Mouse (Mus musculus) hindbrain, embryonic 10.5 days (tissue): ENCODE data around the gene Zbtb41. TPM values are rescaled to one million over a fixed set of nuclear protein-coding genes. Genes with fewer than 3 reads are reported as not detected.
A peak's percentile ranks its signal among the peaks of the same experiment; 100 is the strongest.
"Not testable (repeated sequence)": the region's sequence is repeated elsewhere in the genome, so short reads cannot be mapped to it uniquely, and the experiment has no call there.

Experiments used
- DNase-seq: peaks from one replicate; pipeline ENCODE4 v3.0.0-alpha.2; 2017; ENCODE audit warnings: low spot score
- H3K27ac ChIP-seq: fragments of 300-500 bp; sonication (generic); 2 replicates; pipeline ENCODE4 v1.5.1; 2016; ENCODE audit warnings: mild to moderate bottlenecking, moderate library complexity
- H3K27me3 ChIP-seq: fragments of 300-500 bp; sonication (generic); 2 replicates; pipeline ENCODE4 v1.6.1; 2016; ENCODE audit warnings: mild to moderate bottlenecking; ENCODE audit not compliant: poor library complexity, insufficient read depth, severe bottlenecking
- H3K36me3 ChIP-seq: fragments of 300-500 bp; sonication (generic); 2 replicates; pipeline ENCODE4 v1.6.1; 2016; ENCODE audit warnings: mild to moderate bottlenecking, moderate library complexity
- H3K4me1 ChIP-seq: fragments of 300-500 bp; sonication (generic); replicated peaks from 2 replicates; pipeline ENCODE4 v1.6.1; 2016; ENCODE audit warnings: mild to moderate bottlenecking
- H3K4me3 ChIP-seq: fragments of 300-500 bp; sonication (generic); 2 replicates; pipeline ENCODE4 v1.5.1; 2016; ENCODE audit warnings: mild to moderate bottlenecking, moderate library complexity
- H3K9me3 ChIP-seq: fragments of 300-500 bp; sonication (generic); 2 replicates; pipeline ENCODE4 v1.6.1; 2016; ENCODE audit warnings: mild to moderate bottlenecking, moderate library complexity
- WGBS: fragments of 180-500 bp; shearing (Covaris S2); methylation state at CpG from one replicate; pipeline ENCODE4 v1.1.7; 2016; 5-methylcytosine and 5-hydroxymethylcytosine counted together
- polyA plus RNA-seq: library from polyadenylated mRNA; unstranded; fragments of >200 nt; fragmentation: Nextera tagmentation; extraction: Ambion mirVana; gene quantifications from 2 replicates; pipeline ENCODE4 v1.2.1, GENCODE M21; 2016

Zbtb41 gene
- polyA plus RNA-seq, 1 experiment from 2014 or later, result 9.0 TPM

DNA sequence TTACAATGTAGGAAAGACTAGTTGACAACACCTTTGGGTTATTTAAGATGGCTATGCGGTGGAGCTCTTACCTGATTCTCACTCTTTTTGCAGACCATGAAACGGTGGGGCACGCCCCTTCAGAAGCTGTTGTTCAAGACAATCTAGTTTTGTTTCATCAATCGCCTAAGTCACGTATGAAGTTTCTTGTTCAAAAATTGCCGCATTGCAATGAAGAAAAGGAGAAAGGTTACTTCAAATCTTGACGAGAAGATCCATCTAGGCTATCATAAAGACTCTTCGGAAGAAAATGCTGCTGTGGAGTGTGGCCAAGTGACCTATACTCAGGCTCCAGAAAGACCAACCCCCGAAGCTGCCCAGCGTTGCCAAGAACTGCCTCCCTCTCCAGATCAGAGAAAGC, 853 bp downstream of the Zbtb41 start:
- Histone ChIP-seq H3K9me3 (no peaks in the 10 kb centered on the region), H3K4me1 (peaks cover 48% of the 10 kb centered on the region), H3K4me3 (peak overlapping the region; percentile 85), H3K27me3 (no peaks in the 10 kb centered on the region), H3K36me3 (peaks cover 15% of the 10 kb centered on the region), H3K27ac (peak overlapping the region; percentile 98)
- 40% methylated on average over 10 of the region's 10 CpGs for WGBS
- no peak for DNase-seq

DNA sequence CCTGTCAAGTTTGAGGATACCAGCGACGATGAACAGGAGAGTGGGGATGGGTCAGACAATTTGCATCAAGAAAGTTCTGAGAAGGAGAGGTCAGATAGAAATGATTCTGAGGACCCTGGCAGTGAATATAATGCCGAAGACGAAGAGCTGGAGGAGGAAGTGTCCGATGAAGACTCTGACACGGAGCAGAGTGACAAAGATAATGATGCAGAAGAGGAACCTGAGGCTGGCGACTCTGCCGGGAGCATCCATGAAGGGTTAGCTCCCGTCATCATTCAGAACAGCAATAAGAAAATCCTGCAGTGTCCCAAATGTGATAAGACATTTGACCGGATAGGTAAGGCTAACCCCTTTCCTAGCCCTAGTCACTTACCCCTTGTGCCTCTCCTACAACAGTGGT, 1.8 kb downstream of the Zbtb41 start:
- Histone ChIP-seq H3K27me3 (no peaks in the 10 kb centered on the region), H3K4me1 (peaks cover 48% of the 10 kb centered on the region), H3K27ac (no peak overlapping the region), H3K9me3 (no peaks in the 10 kb centered on the region), H3K36me3 (peaks cover 18% of the 10 kb centered on the region), H3K4me3 (peak overlapping the region; percentile 85)
- DNase-seq, result no peak
- 64% methylated on average over 10 of the region's 10 CpGs for WGBS

DNA sequence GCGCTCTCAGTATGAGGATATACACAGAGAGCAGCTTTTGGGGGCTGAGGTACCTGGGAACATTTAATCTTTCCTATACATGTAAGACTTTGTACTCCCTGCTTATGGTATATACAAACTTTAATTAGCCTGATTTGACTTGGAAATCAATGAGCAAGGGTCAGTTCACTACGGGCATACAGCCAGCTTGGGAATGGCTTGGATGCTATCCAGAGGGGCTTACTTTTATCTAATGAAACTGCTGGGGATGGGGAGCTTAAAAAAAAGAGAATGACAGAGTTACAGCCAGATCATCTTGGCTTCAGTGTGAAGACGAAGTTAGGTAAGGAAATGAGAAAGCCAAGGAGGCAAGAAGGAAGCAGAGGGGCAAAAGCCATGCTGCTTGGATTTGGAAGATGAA, 2.9 kb downstream of the Zbtb41 start:
- Histone ChIP-seq H3K4me3 (peak overlapping the region; percentile 85), H3K27me3 (no peaks in the 10 kb centered on the region), H3K36me3 (peaks cover 28% of the 10 kb centered on the region), H3K9me3 (no peaks in the 10 kb centered on the region), H3K27ac (0 out of 2 replicates have a peak overlapping the region, but pooled peaks have one; percentile 5), H3K4me1 (peaks cover 48% of the 10 kb centered on the region)
- no peak for DNase-seq
- WGBS, result 53% methylated on average over 3 of the region's 3 CpGs

DNA sequence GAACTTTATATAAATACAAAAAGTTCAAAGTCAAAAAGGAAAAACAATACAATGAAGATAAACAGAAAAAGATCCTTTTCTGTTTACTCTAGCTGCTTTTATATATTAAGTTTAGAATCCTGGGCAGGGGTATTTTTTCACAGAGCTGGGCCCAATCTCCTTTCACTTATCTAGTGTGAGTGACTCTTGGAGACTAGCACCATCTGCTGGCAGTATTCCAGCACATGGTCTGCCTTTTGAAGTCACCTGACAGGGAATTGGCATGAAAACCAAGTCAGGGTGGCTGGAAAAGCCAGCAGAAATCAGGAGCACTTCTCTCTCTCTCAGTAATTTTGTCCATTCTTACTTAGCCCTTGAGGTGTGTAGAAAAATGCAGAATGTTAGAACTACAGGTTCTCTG, 16.3 kb downstream of the Zbtb41 start:
- H3K36me3 ChIP-seq, result peaks cover 96% of the 10 kb centered on the region
- no peaks in the 10 kb centered on the region for H3K4me1 ChIP-seq
- DNase-seq, result no peak
- H3K9me3 ChIP-seq, result no peaks in the 10 kb centered on the region
- no peak overlapping the region for H3K4me3 ChIP-seq
- H3K27me3 ChIP-seq, result no peaks in the 10 kb centered on the region
- H3K27ac ChIP-seq, result no peak overlapping the region

DNA sequence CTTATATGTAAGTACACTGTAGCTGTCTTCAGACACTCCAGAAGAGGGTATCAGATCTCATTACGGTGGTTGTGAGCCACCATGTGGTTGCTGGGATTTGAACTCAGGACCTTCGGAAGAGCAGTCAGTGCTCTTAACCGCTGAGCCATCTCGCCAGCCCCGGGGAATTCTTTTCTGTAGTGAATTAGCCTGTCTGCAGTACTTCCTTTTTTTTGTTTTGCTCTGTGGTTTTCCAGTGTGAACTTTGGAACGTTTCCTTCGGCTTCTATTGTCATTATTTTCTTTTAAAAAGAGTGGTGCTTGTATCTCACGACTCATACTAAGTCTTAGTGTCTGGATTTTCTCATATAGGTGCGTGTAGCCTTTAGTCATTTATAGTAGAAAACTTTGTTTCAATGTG, 21.0 kb downstream of the Zbtb41 start:
- H3K27me3 ChIP-seq, DNase-seq, H3K9me3 ChIP-seq, H3K4me1 ChIP-seq, H3K4me3 ChIP-seq, H3K27ac ChIP-seq: not testable (repeated sequence)
- peaks cover 89% of the 10 kb centered on the region for H3K36me3 ChIP-seq
- WGBS, result 92% methylated on average over 9 of the region's 9 CpGs

DNA sequence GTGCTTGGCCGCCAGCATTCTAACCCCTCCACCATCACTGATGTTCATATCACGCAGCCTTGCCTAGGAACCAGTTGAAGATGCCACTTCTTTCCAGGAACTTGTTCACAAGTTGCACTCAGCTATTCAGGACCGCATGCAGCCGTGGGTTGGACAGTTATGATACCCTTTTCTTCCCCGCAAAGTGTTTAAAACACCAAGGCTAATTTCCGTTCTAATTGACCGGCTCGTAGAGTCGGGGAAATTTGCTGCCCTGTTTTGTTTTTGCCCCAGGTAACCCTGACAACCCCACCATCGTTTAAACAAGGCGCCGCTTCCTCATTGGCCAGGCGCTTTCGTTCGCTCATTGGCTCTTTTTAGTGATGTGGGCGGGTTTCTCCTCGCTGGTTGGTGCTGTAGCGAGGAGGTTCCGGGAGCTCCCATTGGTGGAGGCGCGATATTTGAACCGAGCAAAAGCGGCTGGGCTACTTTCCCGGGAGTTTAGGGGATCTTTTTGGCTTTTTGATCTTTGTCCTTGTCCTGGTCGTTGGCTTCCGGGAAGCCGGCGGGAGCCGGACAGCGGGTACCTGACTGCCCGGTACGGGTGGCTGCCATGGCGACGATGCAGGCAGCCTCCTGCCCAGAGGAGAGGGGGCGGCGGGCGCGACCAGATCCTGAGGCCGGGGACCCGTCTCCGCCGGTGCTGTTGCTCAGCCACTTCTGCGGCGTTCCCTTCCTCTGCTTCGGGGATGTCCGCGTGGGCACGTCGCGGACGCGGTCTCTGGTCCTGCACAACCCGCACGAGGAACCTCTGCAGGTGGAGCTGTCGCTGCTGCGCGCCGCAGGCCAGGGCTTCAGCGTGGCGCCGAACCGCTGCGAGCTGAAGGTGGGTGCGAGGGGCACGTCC, 32.5 kb downstream of the Zbtb41 start, which contains the start of gene Aspm:
Gene Aspm (plus strand): TSS at position 433 of the 886 bp plus-strand sequence.
- no peaks in the 10 kb centered on the region for H3K27me3 ChIP-seq
- WGBS, result under 1% methylated on average over 65 of the region's 65 CpGs
- H3K27ac ChIP-seq, result peak within 1 kb of the TSS; percentile 93
- peaks cover 24% of the 10 kb centered on the region for H3K4me1 ChIP-seq
- peak within 1 kb of the TSS; percentile 90 for H3K4me3 ChIP-seq
- peaks cover 25% of the 10 kb centered on the region for H3K36me3 ChIP-seq
- DNase-seq, result peak; percentile 93
- H3K9me3 ChIP-seq, result no peaks in the 10 kb centered on the region

DNA sequence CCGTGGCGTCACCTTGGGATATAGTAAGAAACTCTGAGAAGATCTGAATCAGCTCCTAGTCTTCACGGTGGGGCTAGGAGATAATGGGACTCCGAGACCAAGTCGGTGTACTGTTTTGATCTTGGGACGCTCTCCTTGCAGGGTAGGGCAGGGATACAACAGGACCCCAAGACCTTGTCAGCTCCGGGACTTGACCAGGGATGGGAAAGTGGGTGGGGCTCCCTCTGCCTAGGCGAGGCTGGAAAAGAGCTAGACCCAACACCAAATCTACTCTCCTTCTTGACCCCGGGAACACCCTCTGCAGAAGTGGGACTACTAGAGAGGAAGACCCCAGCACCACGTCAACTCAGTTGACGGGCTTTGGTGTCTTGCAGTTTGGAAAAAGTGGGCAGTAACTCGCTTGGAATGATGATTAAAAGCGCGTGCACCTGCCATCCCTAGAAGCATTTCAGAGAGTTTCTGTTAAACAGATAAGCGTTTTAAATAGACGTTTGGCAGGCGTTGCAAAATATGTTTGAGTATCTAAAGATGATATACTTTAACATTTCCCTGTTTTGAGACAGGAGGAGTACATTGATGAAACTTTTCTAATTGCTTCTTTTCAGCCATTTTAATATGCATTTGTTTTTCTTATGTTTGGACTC, 33.3 kb downstream of the Zbtb41 start:
- WGBS, result 5% methylated on average over 17 of the region's 17 CpGs
- Histone ChIP-seq H3K36me3 (peaks cover 29% of the 10 kb centered on the region), H3K4me1 (peaks cover 30% of the 10 kb centered on the region), H3K4me3 (peak overlapping the region; percentile 90), H3K27me3 (no peaks in the 10 kb centered on the region), H3K9me3 (no peaks in the 10 kb centered on the region), H3K27ac (peak overlapping the region; percentile 93)
- peak; percentile 49 for DNase-seq

DNA sequence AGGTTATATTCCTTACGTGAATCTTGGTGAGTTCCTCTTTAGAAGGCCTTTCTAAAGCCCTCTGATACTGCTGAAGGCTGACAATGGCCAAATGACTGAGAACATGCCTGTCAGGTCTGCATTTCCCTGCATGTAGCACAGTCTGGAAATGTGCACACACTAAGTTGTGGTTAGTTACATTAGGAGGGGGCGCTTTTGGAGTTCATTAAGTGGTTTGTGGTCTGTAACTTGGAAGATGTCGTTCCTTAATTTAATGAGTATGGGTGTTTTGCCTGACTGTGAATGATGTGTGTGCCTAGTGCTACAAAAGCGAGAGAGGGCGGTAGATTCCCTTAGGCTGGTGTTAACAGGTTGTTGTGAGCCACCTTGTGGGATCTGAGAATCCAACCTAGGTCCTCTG, 38.7 kb downstream of the Zbtb41 start:
- 90% methylated on average over 5 of the region's 5 CpGs for WGBS
- Histone ChIP-seq H3K36me3 (peaks cover 80% of the 10 kb centered on the region), H3K27me3 (no peaks in the 10 kb centered on the region), H3K4me1 (peaks cover 28% of the 10 kb centered on the region), H3K9me3 (no peaks in the 10 kb centered on the region), H3K27ac (no peak overlapping the region), H3K4me3 (no peak overlapping the region)
- DNase-seq, result no peak

DNA sequence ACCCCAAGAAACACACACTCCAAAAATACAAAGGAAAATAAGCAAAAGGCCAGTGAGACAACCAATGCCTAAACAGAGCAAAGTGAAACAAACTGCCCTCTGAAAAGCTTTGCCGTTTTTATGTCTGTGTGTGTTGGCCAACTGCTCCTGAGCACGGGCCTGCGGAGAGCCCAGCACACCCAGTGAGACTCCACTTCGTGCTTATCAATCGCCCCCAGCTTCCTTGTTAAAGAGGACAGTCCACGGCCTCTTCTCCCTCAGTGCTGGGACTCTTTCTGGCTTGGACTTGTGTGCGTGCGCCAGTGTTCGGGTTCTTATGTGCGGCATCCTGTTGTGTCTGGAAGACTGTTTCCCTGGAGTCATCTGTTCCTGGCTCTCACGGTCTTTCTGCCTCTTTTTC, 43.8 kb downstream of the Zbtb41 start:
- Histone ChIP-seq H3K27me3 (no peaks in the 10 kb centered on the region), H3K36me3 (peaks cover 92% of the 10 kb centered on the region), H3K9me3 (no peaks in the 10 kb centered on the region), H3K4me3 (no peak overlapping the region), H3K4me1 (peaks cover 2% of the 10 kb centered on the region; the same call in 1 of the 2 replicates), H3K27ac (no peak overlapping the region)
- 90% methylated on average over 11 of the region's 11 CpGs for WGBS
- DNase-seq, result no peak

DNA sequence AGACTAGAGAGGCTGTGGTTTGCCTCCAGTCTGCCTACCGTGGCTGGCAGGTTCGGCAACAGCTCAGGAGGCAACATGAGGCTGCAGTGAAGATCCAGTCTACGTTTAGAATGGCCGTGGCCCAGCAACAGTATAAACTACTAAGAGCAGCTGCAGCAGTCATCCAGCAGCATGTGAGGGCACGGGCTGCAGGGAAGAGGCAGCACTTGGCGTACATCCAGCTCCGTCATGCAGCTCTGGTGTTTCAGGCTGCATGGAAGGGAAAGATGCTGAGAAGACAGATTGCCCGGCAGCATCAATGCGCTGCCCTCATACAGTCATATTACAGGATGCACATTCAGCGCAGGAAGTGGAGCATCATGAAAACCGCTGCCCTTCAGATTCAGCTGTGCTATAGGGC, 56.8 kb downstream of the Zbtb41 start:
- WGBS, result 96% methylated on average over 11 of the region's 11 CpGs

DNA sequence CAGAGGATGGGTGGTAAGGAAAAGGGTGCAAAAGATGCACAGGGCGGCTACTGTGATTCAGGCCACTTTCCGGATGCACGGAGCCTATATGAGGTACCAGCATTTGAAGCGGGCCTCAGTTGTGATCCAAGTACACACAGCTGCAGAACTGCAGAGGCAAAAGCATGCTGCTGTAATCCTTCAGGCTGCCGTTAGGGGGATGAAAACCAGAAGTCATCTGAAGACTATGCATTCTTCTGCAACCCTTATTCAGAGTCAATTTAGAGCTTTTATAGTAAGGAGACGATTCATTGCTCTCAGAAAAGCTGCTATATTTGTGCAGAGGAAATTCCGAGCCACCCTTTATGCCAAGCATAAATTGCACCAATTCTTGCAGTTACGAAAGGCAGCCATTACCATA, 58.2 kb downstream of the Zbtb41 start:
- Histone ChIP-seq H3K36me3 (peaks cover 98% of the 10 kb centered on the region), H3K27ac (no peak overlapping the region), H3K4me3 (no peak overlapping the region), H3K9me3 (no peaks in the 10 kb centered on the region), H3K27me3 (no peaks in the 10 kb centered on the region), H3K4me1 (no peaks in the 10 kb centered on the region)
- no peak for DNase-seq
- WGBS, result 96% methylated on average over 8 of the region's 8 CpGs

More for the DNA sequence above, 56.8 kb downstream of the Zbtb41 start:
- Histone ChIP-seq H3K27ac (no peak overlapping the region), H3K36me3 (peaks cover 98% of the 10 kb centered on the region), H3K27me3 (no peaks in the 10 kb centered on the region), H3K9me3 (no peaks in the 10 kb centered on the region), H3K4me3 (no peak overlapping the region), H3K4me1 (no peaks in the 10 kb centered on the region)
- DNase-seq, result no peak

DNA sequence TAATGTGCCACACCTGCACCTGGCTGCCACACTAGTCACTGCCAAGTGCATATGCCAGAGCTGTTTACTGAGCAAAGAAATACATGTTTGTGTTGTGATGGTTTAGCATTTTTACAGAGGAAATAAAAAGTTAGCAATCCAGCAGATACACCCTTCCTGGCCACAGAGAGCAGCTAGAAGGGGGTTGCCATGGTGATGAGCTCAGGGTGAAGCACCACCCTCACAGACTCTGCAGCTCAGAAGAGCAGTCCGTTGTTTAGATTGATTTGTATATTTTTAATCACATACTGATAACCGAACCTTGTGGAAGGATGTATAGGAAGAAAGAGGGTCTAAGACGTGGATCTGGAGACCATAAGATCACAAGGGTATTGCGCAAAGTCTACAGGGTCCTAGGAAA, 59.1 kb downstream of the Zbtb41 start:
- DNase-seq, result no peak
- H3K9me3 ChIP-seq, result no peaks in the 10 kb centered on the region
- peaks cover 98% of the 10 kb centered on the region for H3K36me3 ChIP-seq
- H3K27ac ChIP-seq, result no peak overlapping the region
- no peaks in the 10 kb centered on the region for H3K4me1 ChIP-seq
- H3K27me3 ChIP-seq, result no peaks in the 10 kb centered on the region
- H3K4me3 ChIP-seq, result no peak overlapping the region
- WGBS, result 92% methylated on average over 4 of the region's 4 CpGs

DNA sequence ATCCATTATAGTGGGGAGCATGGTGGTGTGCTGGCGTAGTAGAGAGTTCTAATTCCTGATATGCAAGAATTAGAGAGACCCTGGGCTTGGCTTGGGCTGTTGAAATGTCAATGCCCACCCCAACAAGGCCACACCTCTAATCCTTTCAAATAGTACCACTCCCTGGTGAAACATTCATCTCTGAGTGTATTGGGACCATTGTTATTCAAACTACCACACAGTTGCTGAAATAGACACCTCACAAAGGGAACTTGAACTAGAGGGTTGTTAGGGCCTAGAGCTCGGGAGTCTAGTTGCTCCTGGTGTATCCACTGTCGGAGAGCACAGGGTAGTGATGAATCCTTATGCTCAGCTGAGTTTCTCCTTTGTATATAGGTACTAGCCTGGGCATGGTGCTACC, 72.5 kb downstream of the Zbtb41 start:
- peaks cover 64% of the 10 kb centered on the region for H3K36me3 ChIP-seq
- no peaks in the 10 kb centered on the region for H3K9me3 ChIP-seq
- no peak overlapping the region for H3K27ac ChIP-seq
- WGBS, result 81% methylated on average over 3 of the region's 3 CpGs
- H3K4me1 ChIP-seq, result no peaks in the 10 kb centered on the region
- H3K4me3 ChIP-seq, result no peak overlapping the region
- DNase-seq, result no peak
- H3K27me3 ChIP-seq, result no peaks in the 10 kb centered on the region
